Mouse (Mus musculus) 3134 (cell line): Measurements from ENCODE around the gene Pgm5.
A peak's percentile ranks its signal among the peaks of the same experiment; 100 is the strongest.
"Not testable (repeated sequence)": the region's sequence is repeated elsewhere in the genome, so short reads cannot be mapped to it uniquely, and the experiment has no call there.

Experiments used
- DNase-seq: peaks from one replicate; pipeline ENCODE4 v3.0.0-alpha.2; 2011; ENCODE audit warnings: low spot score; ENCODE audit not compliant: insufficient read length; ENCODE audit errors: extremely low read depth

The Pgm5 gene

GRCm38 (mm10) chr19:24861612-24862451, at the start of gene Pgm5:
TSS of gene Pgm5 (minus strand) at chr19:24861855.
- DNase-seq, result peak; percentile 10

GRCm38 (mm10) chr19:24908385-24909155, 46.9 kb upstream of the Pgm5 start:
- DNase-seq, result no peak

GRCm38 (mm10) chr19:24907655-24908054, 46.0 kb upstream of the Pgm5 start:
- DNase-seq, result no peak

- no peak for DNase-seq
Observed at GRCm38 (mm10) chr19:24902821-24903220, 41.2 kb upstream of the Pgm5 start.

GRCm38 (mm10) chr19:24902256-24902655, 40.6 kb upstream of the Pgm5 start:
- no peak for DNase-seq

- DNase-seq, result no peak
Observed at GRCm38 (mm10) chr19:24901666-24902065, 40.0 kb upstream of the Pgm5 start.

GRCm38 (mm10) chr19:24900581-24901220, 39.0 kb upstream of the Pgm5 start, which contains the start of gene Foxd4:
TSS of gene Foxd4 (minus strand) at chr19:24901197.
- DNase-seq, result no peak

- no peak for DNase-seq
Observed at GRCm38 (mm10) chr19:24899578-24900544, 38.2 kb upstream of the Pgm5 start.

- DNase-seq, result no peak
Observed at GRCm38 (mm10) chr19:24898737-24899577, 37.3 kb upstream of the Pgm5 start.

- DNase-seq, result no peak
Observed at GRCm38 (mm10) chr19:24897896-24898736, 36.5 kb upstream of the Pgm5 start.

- DNase-seq, result no peak
Observed at GRCm38 (mm10) chr19:24897006-24897895, 35.6 kb upstream of the Pgm5 start.

GRCm38 (mm10) chr19:24896536-24896935, 34.9 kb upstream of the Pgm5 start:
- DNase-seq, result no peak

GRCm38 (mm10) chr19:24886888-24887287, 25.2 kb upstream of the Pgm5 start:
- DNase-seq, result no peak

- DNase-seq, result no peak
Observed at GRCm38 (mm10) chr19:24885504-24885903, 23.8 kb upstream of the Pgm5 start.

GRCm38 (mm10) chr19:24881237-24881636, 19.6 kb upstream of the Pgm5 start:
- no peak for DNase-seq

- not testable (repeated sequence) for DNase-seq
Observed at GRCm38 (mm10) chr19:24875129-24875870, 13.6 kb upstream of the Pgm5 start, which contains the start of gene Gm10053. TSS of gene Gm10053 (plus strand) at chr19:24875686.

- no peak for DNase-seq
Observed at GRCm38 (mm10) chr19:24873873-24874272, 12.2 kb upstream of the Pgm5 start.
